Mouse (Mus musculus): Measurements from ENCODE around the gene Gba2.
"Not testable (repeated sequence)": the region's sequence is repeated elsewhere in the genome, so short reads cannot be mapped to it uniquely, and the experiment has no call there.

The Gba2 gene

GRCm38 (mm10) chr4:43578376-43579204, at the start of gene Gba2, which contains the start of gene Rgp1:
Gene Gba2 (minus strand): TSS chr4:43578873.
Gene Rgp1 (plus strand): TSS chr4:43578715.
- peak; percentile 77 for DNase-seq (ENCODE audit: low spot score)

- DNase-seq (ENCODE audit: low spot score): no peak
Measured at GRCm38 (mm10) chr4:43620146-43620778, 41.6 kb upstream of the Gba2 start.

- no peak for DNase-seq (ENCODE audit: low spot score)
Measured at GRCm38 (mm10) chr4:43613060-43613730, 34.5 kb upstream of the Gba2 start.

GRCm38 (mm10) chr4:43612534-43612933, 33.9 kb upstream of the Gba2 start:
- no peak for DNase-seq (ENCODE audit: low spot score)

GRCm38 (mm10) chr4:43604751-43605685, 26.3 kb upstream of the Gba2 start:
- DNase-seq (ENCODE audit: low spot score): no peak

- DNase-seq (ENCODE audit: low spot score): no peak
Measured at GRCm38 (mm10) chr4:43604099-43604498, 25.4 kb upstream of the Gba2 start.

GRCm38 (mm10) chr4:43600195-43600934, 21.7 kb upstream of the Gba2 start:
- DNase-seq (ENCODE audit: low spot score): no peak

GRCm38 (mm10) chr4:43598650-43599380, 20.1 kb upstream of the Gba2 start:
- no peak for DNase-seq (ENCODE audit: low spot score)

- DNase-seq (ENCODE audit: low spot score): no peak
Measured at GRCm38 (mm10) chr4:43598200-43598599, 19.5 kb upstream of the Gba2 start.

GRCm38 (mm10) chr4:43596597-43596996, 17.9 kb upstream of the Gba2 start:
- not testable (repeated sequence) for DNase-seq (ENCODE audit: low spot score)

- no peak for DNase-seq (ENCODE audit: low spot score)
Measured at GRCm38 (mm10) chr4:43593453-43593852, 14.8 kb upstream of the Gba2 start.

GRCm38 (mm10) chr4:43591961-43592360, 13.3 kb upstream of the Gba2 start:
- DNase-seq (ENCODE audit: low spot score): no peak

- DNase-seq (ENCODE audit: low spot score): no peak
Measured at GRCm38 (mm10) chr4:43591543-43591942, 12.9 kb upstream of the Gba2 start.

- DNase-seq (ENCODE audit: low spot score): no peak
Measured at GRCm38 (mm10) chr4:43587681-43588080, 9.0 kb upstream of the Gba2 start.

GRCm38 (mm10) chr4:43586411-43586810, 7.7 kb upstream of the Gba2 start:
- DNase-seq (ENCODE audit: low spot score): no peak

GRCm38 (mm10) chr4:43585682-43586081, 7.0 kb upstream of the Gba2 start:
- DNase-seq (ENCODE audit: low spot score): no peak

GRCm38 (mm10) chr4:43584444-43585416, 6.1 kb upstream of the Gba2 start, which contains the start of gene Msmp:
Gene Msmp (minus strand): TSS chr4:43584494.
- no peak for DNase-seq (ENCODE audit: low spot score)

GRCm38 (mm10) chr4:43583421-43583820, 4.7 kb upstream of the Gba2 start:
- DNase-seq (ENCODE audit: low spot score): no peak

GRCm38 (mm10) chr4:43582241-43582640, 3.6 kb upstream of the Gba2 start:
- DNase-seq (ENCODE audit: low spot score): no peak
